Mouse (Mus musculus): Measurements from ENCODE around the gene Elfn2.

Elfn2 gene

DNA sequence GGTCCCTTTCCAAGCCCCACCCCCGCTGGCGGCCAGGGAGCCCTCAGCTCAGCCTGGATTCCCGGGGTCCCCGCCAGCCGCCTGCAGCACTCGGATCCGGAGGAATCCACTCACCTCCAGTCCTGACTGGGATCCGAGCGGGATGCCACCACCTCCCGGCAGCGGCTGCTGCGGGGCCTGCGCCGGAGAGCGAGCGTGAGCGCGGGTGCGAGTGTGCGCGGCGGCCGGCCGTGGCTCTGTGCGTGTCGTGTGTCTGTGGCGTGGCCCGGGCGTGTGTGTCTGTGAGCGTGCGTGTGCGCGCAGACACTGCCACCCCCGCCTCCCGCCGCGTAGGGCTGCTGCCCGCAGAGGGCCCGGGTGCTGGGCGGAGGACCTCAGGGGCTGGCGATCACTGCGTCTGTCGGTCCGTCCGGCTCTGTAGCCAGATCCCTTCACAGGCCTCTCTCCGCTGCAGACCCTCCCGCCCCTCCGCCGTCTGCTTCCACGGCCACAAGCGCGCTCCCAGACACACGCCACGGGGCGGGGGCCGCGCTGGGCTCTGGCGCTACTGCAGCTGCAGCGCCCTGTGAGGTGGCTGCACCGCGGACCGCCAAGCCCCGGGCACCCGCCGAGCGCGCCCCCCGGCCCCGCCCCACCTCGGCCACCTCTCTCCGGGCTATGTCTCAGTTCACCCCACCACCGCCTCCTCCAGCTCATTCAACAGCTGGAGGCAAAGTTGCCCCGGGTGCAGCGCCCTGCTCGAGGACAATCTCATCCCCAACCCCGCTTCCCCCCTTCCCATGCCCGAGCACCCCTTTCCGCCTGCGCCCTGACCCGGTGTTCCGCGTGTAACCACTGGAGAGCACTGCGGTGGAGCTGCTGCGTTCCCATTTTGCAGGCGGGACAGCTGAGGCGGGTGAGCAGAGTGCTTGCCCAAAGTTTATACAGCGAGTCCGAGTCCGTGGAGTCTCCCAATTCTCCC, at the start of gene Elfn2:
Gene Elfn2 (minus strand): TSS at position 482 of the 961 bp plus-strand sequence.
- DNase-seq (ENCODE audit: extremely low read depth, insufficient read length, low spot score): no peak

DNA sequence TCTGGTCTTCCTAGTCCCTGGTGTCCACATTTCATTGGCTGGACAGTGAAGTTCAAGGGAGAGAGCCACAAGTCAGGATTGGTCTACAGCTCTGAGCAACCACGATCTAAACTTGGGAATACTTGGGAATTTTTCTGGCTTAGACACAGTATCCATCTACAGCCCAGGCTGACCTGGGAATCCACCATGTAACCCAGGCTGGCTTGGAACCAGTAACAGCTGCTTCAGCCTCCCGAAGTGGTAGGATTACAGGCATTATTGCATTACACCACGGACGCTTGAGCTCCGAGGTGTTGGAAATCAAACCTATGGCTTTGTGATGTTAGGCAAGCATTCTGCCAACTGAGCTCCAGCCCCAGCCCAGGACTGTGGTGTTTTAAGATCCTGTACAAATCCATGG, 45.1 kb upstream of the Elfn2 start:
- no peak for DNase-seq (ENCODE audit: extremely low read depth, insufficient read length, low spot score)

DNA sequence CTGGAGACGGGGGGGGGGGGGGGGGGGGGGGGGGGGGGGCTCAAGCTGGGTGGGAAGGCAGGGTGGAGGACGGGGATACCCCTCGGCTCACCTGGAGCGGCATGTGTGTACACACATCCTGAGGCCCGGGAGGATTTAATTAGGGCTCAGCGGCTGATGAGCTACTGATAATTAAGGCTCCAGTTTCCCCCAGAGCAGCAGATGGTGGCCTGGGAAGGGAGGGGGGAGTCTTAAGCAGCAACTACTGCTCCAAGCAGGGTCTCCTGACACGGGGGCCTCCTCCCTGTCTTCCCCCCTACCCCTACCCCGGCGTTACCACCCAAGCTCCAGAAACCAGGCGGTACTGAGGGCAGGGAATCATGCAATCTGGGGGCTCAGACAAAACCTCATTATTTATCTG, 44.6 kb upstream of the Elfn2 start:
- DNase-seq (ENCODE audit: extremely low read depth, insufficient read length, low spot score): no peak

DNA sequence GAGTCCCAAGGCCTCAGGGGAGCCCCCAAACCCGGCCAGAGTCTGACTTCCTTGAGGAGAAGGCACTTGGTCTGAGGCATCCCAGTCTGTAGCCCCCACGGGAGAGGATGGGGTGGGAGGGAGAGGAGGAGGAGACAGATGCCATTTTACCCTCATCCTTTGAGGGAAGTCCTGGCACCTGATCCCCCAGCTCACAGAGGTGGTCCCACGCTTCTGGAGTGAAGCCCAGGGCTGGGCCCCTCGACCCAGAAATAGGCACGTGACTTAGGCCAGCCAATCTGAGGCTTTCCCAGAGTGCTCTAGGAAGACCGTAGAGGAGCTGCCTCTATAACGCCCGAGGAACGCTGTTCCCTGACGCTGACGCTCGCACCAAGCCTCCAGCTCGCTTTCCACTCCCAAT, 42.5 kb upstream of the Elfn2 start:
- DNase-seq (ENCODE audit: extremely low read depth, insufficient read length, low spot score): no peak

DNA sequence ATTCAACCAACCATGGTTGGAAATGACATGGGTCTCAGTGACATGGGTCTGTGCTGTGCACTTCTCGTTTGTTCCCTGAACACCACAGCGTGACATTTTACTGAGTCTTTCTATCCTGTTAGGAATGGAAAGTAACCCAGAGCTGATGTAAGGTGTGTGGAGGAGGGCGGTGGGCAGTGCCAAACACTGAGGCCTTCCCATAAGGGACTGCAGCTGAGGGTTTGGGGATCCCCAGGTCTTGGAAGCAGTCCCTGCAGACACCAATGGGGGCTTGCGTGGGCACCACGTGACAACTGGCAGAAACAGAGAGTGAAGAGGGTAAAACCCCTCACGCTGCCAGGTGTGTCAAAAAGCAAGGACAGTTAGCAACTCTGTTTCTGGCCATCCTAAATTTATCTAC, 39.6 kb upstream of the Elfn2 start:
- no peak for DNase-seq (ENCODE audit: extremely low read depth, insufficient read length, low spot score)

DNA sequence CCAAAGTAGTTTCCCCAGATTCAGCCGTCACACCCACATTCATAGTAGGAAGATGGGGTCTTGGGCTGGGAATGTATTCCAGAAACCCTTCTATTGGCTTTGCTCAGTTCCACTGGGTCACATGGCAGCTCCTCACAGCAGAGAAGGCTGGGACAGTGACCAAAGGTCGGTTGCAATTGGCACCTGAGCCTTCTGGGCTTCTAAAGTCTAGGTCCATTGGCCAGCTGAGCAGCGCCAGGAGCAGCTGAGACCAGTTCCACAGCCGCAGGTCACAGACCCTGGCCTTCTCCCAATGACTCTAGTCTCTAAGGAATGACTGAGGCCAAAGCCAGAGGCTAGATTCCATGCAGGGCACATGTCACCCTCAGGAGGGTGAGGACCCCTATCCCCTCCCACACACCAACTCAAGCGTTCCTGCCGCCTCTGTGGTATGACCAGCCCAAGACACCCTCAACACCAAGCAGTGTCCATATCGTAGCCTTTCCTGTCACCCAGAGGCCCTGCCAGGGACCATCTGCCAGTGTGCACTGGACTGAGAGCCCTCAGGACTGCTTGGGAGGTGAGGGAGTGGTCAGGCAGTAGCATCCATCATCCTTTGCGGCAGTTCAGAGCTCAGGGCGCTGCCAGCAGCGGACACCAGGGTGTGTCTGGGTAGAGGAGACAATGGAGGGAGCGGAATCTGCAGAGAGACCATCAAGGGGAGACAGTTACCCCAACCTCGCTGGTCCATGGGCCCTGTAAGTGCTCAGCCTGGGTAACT, 37.6 kb upstream of the Elfn2 start:
- DNase-seq (ENCODE audit: extremely low read depth, insufficient read length, low spot score): no peak

DNA sequence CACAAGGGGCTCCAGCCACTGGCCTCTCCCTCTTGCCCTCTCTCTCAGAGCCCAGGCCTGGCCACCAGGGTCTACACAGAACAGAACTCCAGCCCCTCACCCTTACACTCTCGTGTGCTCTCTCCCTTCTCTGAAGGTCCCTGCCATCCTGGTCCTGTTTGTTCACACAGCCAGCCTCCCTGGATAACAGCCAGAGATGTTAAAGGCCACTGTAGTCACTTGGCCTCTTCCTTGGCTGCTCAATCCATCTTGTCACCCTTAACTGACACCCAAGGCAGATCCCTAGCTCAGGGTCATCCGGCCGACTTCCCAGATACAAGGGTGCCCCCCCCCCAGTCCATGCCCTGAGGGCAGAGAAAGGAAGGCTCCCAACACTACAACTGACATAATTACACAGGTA, 36.7 kb upstream of the Elfn2 start:
- no peak for DNase-seq (ENCODE audit: extremely low read depth, insufficient read length, low spot score)

DNA sequence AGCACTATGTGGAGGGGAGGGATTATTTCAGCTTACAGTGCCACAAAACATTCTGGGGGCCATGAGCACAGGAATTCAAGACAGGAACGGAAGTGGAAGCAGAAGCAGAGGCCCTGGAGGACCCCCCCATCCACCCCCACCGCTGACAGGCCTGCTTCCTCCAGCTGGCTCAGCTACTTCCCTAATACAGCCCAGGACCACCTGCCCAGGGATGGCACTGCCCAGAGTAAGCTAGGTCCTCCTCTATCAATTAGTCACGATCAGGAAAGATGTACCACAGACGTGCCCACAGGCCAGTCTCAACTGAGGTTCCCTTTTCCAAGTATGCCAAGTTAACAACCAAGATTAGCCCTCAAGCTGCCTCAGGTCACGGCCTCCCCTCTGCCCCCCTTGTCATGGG, 35.6 kb upstream of the Elfn2 start:
- DNase-seq (ENCODE audit: extremely low read depth, insufficient read length, low spot score): no peak

DNA sequence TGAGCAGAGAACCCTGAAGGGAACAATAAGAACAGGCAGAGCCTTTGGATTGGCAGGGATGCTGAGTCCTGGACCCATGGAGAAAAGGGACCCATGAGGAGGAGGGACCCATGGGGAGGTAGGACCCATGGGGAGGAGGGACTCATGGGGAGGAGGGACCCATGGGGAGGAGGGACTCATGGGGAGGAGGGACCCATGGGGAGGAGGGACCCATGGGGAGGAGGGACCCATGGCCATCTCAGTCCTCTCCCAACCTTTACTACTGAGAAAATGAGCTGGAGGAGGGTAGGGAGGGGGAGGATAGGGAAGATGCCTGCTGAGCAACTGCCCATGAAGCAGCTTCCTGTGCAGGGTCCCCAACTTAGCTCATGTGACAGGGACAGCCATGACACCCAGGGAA, 34.4 kb upstream of the Elfn2 start:
- DNase-seq (ENCODE audit: extremely low read depth, insufficient read length, low spot score): no peak

DNA sequence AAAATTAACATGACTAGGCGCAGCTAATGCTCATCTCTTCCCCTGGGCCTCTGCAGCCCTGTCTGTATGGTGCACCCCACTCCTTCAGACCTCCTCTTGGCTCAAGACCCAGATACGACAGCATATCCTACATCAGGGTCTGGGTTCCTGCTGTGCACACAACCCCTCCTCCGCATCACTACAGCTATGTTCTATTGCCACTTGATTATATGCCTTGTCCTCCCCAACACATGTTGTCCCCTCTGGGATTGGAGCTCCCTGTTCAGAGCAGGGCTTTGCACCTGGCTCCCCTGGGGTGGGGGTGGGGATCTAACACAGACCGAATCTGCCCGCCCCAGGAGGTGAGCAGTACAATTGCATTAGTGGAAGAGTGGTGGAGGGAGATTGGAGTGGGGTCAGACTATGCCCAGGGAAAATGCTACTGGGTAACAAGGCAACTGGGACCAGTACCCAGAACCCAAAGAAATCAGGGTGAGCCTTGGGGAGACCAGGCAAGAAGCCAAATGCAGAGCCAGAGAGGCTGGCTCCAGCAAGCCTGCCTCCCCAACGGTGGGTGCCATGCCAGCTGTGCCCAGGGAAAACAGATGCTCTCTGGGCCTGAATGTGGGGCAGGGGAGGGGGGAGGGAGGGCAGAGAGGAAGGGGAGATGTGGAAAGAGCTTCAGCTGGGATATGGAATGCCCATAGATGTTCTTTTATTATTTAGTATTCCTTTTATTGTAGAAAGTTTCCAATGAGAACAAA, 32.2 kb upstream of the Elfn2 start:
- DNase-seq (ENCODE audit: extremely low read depth, insufficient read length, low spot score): no peak

DNA sequence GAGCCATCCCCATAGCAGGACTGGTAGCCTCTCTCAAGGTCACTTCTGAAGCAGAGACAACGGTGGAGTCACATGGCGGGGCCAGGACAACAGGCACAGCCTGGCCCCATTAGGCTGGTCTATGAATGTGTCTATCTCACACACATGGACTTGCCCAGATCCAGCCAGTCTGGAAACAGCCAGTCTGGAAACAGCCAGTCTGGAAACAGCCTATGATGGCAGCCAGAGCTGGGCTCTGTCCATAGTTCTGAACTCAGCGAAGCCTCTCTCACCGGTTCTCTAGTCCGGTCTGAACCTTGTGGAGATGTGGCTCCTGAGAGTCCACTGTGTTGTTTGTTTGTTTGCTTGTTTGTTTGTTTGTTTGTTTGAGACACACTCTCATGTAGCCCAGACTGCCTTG, 31.3 kb upstream of the Elfn2 start:
- DNase-seq (ENCODE audit: extremely low read depth, insufficient read length, low spot score): no peak

DNA sequence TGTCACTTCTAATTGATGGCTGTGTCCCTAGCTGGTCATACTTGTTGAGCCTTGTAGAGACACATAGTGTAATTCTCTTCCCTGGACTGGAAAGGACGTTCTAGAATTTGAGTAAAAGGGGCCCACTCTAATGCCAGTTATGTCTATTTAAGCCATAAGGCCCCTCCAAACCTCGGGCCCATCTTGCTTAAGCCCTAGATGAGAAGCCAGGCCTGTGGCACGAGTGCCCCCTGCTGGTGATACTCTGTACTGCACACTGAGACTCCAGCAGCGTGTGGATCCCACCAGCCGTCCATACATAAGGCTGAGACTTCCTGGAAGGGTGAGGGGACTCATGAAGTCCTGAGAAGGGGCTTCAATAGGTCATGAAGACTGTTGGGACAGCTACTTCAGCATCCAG, 25.6 kb upstream of the Elfn2 start:
- peak; percentile 51 for DNase-seq (ENCODE audit: extremely low read depth, insufficient read length, low spot score)

DNA sequence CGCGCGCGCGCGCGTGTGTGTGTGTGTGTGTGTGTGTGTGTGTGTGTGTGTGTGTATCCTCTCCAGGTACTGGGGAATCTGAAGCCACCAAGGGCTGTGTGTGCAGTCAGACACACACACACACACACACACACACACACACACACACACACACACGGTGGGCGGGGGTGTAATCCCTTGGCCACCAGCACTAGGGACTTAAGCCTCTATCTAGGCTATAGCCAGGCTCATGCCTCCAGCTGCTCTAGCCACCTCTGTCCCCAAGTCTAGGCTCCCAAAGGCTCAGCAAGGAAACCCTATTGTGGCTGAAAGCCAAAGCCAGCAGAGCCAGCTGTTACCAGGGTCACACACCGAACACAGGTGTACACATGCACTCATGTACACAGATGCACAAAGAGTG, 24.3 kb upstream of the Elfn2 start:
- no peak for DNase-seq (ENCODE audit: extremely low read depth, insufficient read length, low spot score)

DNA sequence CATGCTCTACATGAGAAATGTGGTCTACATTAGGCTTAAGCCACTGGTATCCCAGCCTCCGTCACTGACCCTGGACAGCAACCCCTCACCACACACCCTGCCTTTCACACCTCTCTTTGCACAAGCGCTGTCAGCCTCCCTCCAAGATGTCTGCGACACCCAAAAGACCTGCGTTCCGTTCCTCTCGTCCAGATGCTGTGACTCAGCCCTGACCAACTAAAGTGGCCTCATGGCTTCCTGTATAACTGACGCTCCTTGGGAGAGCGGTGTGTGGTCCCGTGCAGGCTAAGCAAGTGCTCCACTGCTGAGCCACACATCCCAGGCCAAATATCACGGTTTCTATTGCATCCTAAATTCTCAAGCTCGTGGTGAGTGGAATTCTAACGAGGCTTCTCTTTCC, 22.1 kb upstream of the Elfn2 start:
- peak; percentile 38 for DNase-seq (ENCODE audit: extremely low read depth, insufficient read length, low spot score)

DNA sequence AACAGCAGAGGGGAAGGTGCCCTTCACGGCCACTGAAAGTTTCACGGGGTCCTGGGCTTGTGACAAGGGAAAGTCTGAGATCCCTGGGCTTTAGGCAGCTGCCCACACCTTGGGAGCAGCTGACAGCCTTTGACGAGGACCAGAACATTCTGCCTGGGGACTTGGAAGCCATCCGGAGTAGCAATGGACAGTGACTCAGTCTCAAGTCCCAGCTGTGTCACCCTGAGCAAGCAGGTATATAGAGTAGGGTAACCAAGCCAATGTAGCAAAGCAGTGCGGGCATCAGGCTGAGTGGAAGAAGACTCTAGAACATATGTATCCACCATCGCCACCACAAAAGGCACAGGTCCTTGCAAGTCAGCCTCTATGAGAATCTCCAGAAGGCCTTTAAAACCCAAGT, 18.6 kb upstream of the Elfn2 start:
- no peak for DNase-seq (ENCODE audit: extremely low read depth, insufficient read length, low spot score)

DNA sequence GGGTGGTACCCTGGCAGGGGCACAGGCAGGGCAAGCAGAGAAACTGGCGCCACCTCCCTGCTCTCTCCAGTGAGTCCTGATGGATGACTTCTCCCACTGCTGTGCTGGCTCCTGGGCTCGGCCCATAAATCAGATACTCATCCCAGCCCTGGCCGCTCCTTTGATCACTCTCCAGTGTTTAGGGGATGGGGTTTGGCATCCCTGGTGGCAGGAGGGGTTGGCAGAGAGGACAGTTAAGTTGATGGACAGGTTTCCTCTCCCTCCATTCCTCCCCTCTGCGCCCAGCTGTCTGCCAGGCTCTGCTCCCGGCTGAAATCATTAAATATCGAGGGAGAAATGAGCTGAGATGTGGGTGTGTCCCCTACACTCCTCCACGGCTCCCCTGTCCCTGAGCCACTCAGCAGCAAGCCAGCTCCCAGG, 18.1 kb upstream of the Elfn2 start:
- no peak for DNase-seq (ENCODE audit: extremely low read depth, insufficient read length, low spot score)

DNA sequence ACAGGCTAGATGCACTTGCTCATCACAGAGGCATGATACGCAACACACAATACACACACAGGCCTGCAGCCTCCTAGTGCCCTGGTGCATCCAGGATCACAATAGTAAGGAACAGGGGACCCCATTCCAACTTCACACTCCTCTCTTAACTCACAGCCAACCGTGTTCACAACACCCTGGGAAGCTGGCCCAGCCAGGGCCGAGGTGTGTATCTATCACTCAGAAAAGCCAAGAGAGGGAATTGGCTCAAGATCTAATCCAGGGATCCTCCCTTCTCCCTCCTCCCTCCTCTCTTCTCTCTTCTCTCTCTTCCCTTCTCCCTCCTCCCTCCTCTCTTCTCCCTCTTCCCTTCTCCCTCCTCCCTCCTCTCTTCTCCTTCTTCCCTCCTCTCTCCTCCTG, 17.6 kb upstream of the Elfn2 start:
- DNase-seq (ENCODE audit: extremely low read depth, insufficient read length, low spot score): no peak

DNA sequence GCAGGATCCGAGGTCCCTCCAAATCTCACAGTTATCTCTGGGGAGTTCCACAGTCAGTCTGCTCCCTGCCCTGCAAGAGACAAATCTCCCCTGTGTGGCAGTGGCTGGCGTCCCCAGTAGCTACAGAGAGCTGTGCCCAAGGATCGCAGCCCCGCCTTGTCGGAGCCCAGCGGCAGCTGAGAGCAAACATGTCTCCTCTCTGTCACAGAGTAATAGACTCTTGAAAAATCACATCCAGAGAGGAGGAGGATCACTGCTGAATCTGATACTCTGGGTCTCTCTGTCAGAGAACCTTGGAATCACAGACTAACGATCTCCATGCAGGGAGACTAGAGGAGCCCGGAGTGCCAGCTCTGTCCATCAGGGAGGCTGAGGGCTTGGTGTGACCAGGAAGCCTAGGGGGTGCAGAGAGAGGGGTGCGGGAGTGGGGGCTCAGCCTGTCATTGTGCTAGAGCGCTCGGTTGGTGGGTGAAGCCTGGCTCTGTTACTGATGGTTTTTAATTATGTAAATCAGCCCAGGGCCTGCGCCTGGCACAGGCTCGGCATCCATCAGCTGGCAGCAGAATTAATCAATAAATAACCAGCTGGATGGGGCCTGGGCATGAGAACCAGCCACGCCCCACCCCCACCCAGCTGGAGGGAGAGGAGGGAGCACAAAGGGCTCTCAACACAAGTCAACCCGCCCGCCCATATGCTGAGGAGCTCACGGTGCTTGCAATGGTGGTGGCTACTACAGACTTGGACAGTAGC, 17.0 kb upstream of the Elfn2 start:
- no peak for DNase-seq (ENCODE audit: extremely low read depth, insufficient read length, low spot score)

DNA sequence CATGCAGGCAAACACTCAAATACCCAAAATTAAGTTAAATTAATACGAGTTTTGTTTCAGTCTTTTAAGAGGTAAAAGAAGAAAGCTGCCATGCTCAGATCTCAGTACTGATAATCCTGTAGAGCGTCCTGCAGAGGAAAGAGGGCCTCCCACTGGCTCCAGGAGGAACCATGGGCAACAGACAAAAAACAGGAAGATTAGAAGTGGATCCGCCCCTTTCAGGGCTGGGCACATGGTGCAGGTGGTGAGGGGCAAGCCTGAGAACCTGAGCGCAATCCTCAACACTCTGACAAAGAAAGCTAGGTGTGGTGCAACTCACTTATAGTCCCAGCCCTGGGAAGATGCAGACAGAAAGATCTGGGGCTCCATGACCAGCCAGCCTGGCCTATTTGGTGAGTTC, 13.3 kb upstream of the Elfn2 start:
- no peak for DNase-seq (ENCODE audit: extremely low read depth, insufficient read length, low spot score)

DNA sequence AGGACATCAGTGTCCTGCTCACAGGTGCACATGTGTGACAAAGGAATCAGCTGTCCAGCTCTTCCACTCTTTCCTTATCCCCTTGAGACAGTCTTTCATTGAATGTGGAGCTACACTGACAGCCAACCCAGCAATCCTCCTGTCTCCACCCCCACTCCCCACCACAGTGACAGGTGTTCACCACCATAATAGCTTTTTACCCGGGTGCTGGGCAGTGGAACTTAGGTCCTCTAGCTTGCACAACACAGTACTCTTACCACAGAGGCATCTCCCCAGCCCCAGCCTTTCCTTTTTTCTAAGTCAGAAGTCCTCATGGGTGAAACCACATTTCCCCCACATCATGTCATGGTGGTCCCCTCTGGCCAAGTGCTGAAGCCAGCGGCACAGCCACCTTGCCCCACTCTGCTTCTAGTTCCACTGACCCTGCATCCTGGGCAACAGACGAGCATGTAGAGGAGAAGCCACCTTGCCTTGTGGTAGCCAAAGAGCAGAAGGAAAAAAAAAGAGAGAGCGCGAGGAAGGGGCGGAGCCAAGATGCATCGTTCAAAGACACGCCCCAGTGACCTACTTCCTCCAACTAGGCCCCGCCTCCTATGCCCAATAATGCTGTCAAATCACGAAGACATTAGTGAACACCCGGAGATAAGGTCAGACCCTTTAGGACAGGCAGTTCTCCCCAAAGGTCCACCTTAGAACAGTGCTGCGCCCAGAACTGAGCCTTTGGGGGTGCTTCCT, 11.9 kb upstream of the Elfn2 start:
- no peak for DNase-seq (ENCODE audit: extremely low read depth, insufficient read length, low spot score)
